Comparison of ENCODE assay signal across 9 mouse cellular contexts in the genomic region with DNA sequence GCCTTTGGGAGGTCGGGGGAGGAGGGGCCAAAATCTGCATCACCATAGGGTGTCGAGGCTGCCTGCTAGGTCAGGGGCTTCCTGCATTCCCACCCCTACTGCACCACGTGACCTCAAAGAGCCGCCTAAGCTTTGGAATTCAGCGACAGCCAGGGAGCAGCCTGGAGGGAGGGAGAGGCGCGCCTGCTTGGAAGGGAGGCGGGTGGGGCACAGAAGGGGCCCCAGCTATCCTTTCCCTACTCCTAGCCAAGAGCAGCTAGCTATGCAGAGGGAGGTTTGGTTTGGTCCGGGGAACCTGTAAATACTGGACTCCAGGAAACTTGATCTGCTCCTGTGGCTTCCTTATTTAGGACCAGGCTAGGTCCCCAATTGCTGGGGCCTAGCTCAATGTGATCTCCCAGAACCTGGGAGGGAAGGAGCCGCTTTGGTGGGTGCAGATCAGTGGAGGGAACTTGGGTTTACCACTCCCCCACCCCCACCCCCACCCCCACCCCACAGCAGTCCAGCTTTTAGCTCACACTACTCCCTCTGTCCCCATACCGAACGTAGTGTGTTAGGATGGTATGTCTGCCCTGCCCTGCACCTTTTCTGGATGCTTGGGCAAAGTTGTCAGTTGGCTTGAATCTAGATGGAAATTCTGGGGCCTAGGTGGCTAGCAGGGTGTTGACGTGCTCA. TPM values are rescaled to one million over a fixed set of nuclear protein-coding genes. Genes with fewer than 3 reads are reported as not detected.
DNase-seq lines count a peak whose midpoint lies in the region; ATAC-seq and TF ChIP-seq lines count a peak whose summit lies in the region.
"Had no signal": no experiment of that assay in that cellular context is flagged by ENCODE, and none has a peak within 500 bp of the region (broad histone marks: within the 10 kb centered on the region; RNA-seq: fewer than 3 reads in every experiment).

No protein-coding gene starts in this region.

- no peaks in the 10 kb centered on the region for H3K9me3 ChIP-seq in heart, embryonic 13.5 days
- H3K9me3 ChIP-seq in kidney, postnatal 0 days (replicated peaks; ENCODE audit: low read length), result no peaks in the 10 kb centered on the region

- peak overlapping the region; percentile 20 for H3K9ac ChIP-seq in heart, embryonic 13.5 days
- H3K9ac ChIP-seq in kidney, postnatal 0 days (ENCODE audit: low read depth, low read length), result peak overlapping the region; percentile 8; the same call in 1 of the 2 replicates

- peak; percentile 70 to 77 for DNase-seq in urinary bladder, postnatal 4 days (ENCODE audit: low spot score in 2 of 2)
- no peak for DNase-seq in urinary bladder, postnatal 36 days (ENCODE audit: low spot score in 2 of 2)
- peak; percentile 96 for DNase-seq in kidney, postnatal 0 days (ENCODE audit: low spot score)
- peak; percentile 82 for DNase-seq in lung, postnatal 36 days
- peak; percentile 72 for DNase-seq in testis, postnatal 10 days (ENCODE audit: low spot score)
- no peak for DNase-seq in thymus, adult 18-20 months

- peak; percentile 23; the same call in 1 of the 2 replicates for TF ChIP-seq CTCF in kidney, postnatal 0 days (IDR thresholded peaks at IDR 0.05; ENCODE audit: low read depth)

- peak overlapping the region; percentile 87 for H3K27ac ChIP-seq in heart, embryonic 13.5 days (replicated peaks)
- H3K27ac ChIP-seq in kidney, postnatal 0 days, result peak overlapping the region; percentile 80

- 0 out of 2 replicates have a peak overlapping the region, but pooled peaks have one; percentile 0 for H3K4me3 ChIP-seq in heart, embryonic 13.5 days
- H3K4me3 ChIP-seq in kidney, postnatal 0 days (replicated peaks; ENCODE audit: low read depth, low read length), result no peak overlapping the region

- WGBS in heart, embryonic 13.5 days, result 9% methylated on average over 13 of the region's 13 CpGs
- 10% methylated on average over 13 of the region's 13 CpGs for WGBS in kidney, postnatal 0 days

- peak overlapping the region; percentile 54 for H3K4me2 ChIP-seq in heart, embryonic 13.5 days
- peak overlapping the region; percentile 6; the same call in 1 of the 2 replicates for H3K4me2 ChIP-seq in kidney, postnatal 0 days (ENCODE audit: low read length)

- H3K4me1 ChIP-seq in heart, embryonic 13.5 days, result peaks cover 39% of the 10 kb centered on the region
- peaks cover 20% of the 10 kb centered on the region for H3K4me1 ChIP-seq in kidney, postnatal 0 days (replicated peaks; ENCODE audit: insufficient read depth, low read length)

- peak; percentile 79 for ATAC-seq in heart, embryonic 13.5 days (ENCODE audit: extremely low read depth, insufficient number of reproducible peaks, low FRiP score, low TSS enrichment)
- peak; percentile 87 for ATAC-seq in kidney, postnatal 0 days (replicated peaks; ENCODE audit: low FRiP score, low read depth)
- ATAC-seq in erythroid progenitor cell, adult 5-6 weeks (replicated peaks; ENCODE audit: low FRiP score, poor library complexity, severe bottlenecking), result no peak
- ATAC-seq: Patski had no signal

- no peaks in the 10 kb centered on the region for H3K36me3 ChIP-seq in heart, embryonic 13.5 days
- no peaks in the 10 kb centered on the region for H3K36me3 ChIP-seq in kidney, postnatal 0 days (ENCODE audit: insufficient read depth, low read length)

- no peaks in the 10 kb centered on the region for H3K27me3 ChIP-seq in heart, embryonic 13.5 days (replicated peaks)
- H3K27me3 ChIP-seq in kidney, postnatal 0 days (ENCODE audit: insufficient read depth, low read length), result no peaks in the 10 kb centered on the region
- H3K27me3 ChIP-seq: Patski had no signal

RNA-seq across cellular contexts. Expression of gene Ctdsp2, which starts 6.3 kb away (rescaled TPM):
- 37.1 and 39.6 TPM in 2 replicates for polyA plus RNA-seq in heart, embryonic 13.5 days (2015; fragmentation: Nextera tagmentation; extraction: Ambion mirVana)
- polyA plus RNA-seq in kidney, postnatal 0 days (2015; fragmentation: Nextera tagmentation; extraction: Ambion mirVana), result 62.4 and 68.5 TPM in 2 replicates
- 18.0 and 19.7 TPM in 2 replicates for total RNA-seq in erythroid progenitor cell, adult 5-6 weeks (2015; ENCODE audit: low replicate concordance)
- 8.5 and 10.3 TPM in 2 replicates for total RNA-seq in erythroid progenitor cell, adult 5-6 weeks (2017; ENCODE audit: low replicate concordance)

RNA-seq across cellular contexts. Expression of gene Avil, which starts 28.3 kb away (rescaled TPM):
- polyA plus RNA-seq in heart, embryonic 13.5 days (2015; fragmentation: Nextera tagmentation; extraction: Ambion mirVana), result 0.17 and 0.21 TPM in 2 replicates
- 0.07 and 0.10 TPM in 2 replicates for polyA plus RNA-seq in kidney, postnatal 0 days (2015; fragmentation: Nextera tagmentation; extraction: Ambion mirVana)
- not detected in 2 replicates for total RNA-seq in erythroid progenitor cell, adult 5-6 weeks (2015; ENCODE audit: low replicate concordance)
- total RNA-seq in erythroid progenitor cell, adult 5-6 weeks (2017; ENCODE audit: low replicate concordance), result not detected in 2 replicates

RNA-seq across cellular contexts. Expression of gene Tsfm, which starts 58.5 kb away (rescaled TPM):
- polyA plus RNA-seq in heart, embryonic 13.5 days (2015; fragmentation: Nextera tagmentation; extraction: Ambion mirVana), result 86.6 and 92.5 TPM in 2 replicates
- polyA plus RNA-seq in kidney, postnatal 0 days (2015; fragmentation: Nextera tagmentation; extraction: Ambion mirVana), result 97.3 and 109 TPM in 2 replicates
- total RNA-seq in erythroid progenitor cell, adult 5-6 weeks (2015; ENCODE audit: low replicate concordance), result 12.6 and 14.4 TPM in 2 replicates
- total RNA-seq in erythroid progenitor cell, adult 5-6 weeks (2017; ENCODE audit: low replicate concordance), result 4.2 and 6.5 TPM in 2 replicates

Comparison
In these comparisons a context has a peak if more than half of its experiments do, and no peak if none do; other contexts are left out.
1. DNase-seq: peak in urinary bladder, postnatal 4 days (2 of 2), kidney, postnatal 0 days (single experiment), lung, postnatal 36 days (single experiment) and testis, postnatal 10 days (single experiment); none in urinary bladder, postnatal 36 days (0 of 2) and thymus, adult 18-20 months (0 of 2).